Mouse (Mus musculus): ENCODE data around the gene Knl1. TPM values are rescaled to one million over a fixed set of nuclear protein-coding genes. Genes with fewer than 3 reads are reported as not detected.

Knl1 gene
- polyA plus RNA-seq (2014; fragmentation: Nextera tagmentation; extraction: Ambion mirVana), result 25.6 and 29.5 TPM in 2 replicates

GRCm38 (mm10) chr2:119046649-119047611 is at the start of gene Knl1:
TSS of gene Knl1 (plus strand) at chr2:119047119.
- Histone ChIP-seq H3K36me3 (ENCODE audit: control insufficient read depth, insufficient read depth, low read length) (no peaks in the 10 kb centered on the region), H3K4me1 (ENCODE audit: control insufficient read depth in 2 of 2, insufficient read depth in 2 of 2, low read length in 2 of 2) (peaks cover 0 to 7% of the 10 kb centered on the region in 2 experiments; a peak in 2 of 4 replicates), H3K27me3 (ENCODE audit: control insufficient read depth, insufficient read depth, low read length) (no peaks in the 10 kb centered on the region), H3K9ac (ENCODE audit: low read length) (peak within 1 kb of the TSS; percentile 88), H3K4me3 (ENCODE audit: control insufficient read depth in 1 of 2, insufficient read depth in 1 of 2, low read depth in 1 of 2, low read length in 2 of 2) (peak within 1 kb of the TSS; percentile 56 to 87), H3K4me2 (ENCODE audit: low read length) (peak within 1 kb of the TSS; percentile 71), H3K27ac (replicated peaks in 1 of 2; ENCODE audit: control insufficient read depth in 1 of 2, insufficient read depth in 1 of 2, low read depth in 2 of 2, low read length in 2 of 2) (peak within 1 kb of the TSS; percentile 62 to 88), H3K9me3 (ENCODE audit: control insufficient read depth, low read length) (no peaks in the 10 kb centered on the region)
- peak; percentile 95 for ATAC-seq (ENCODE audit: insufficient number of reproducible peaks, insufficient read depth, low FRiP score, low read depth)
- WGBS, result 2% methylated on average over 73 of the region's 77 CpGs

GRCm38 (mm10) chr2:118998115-118998866 is 48.6 kb upstream of the Knl1 start:
- no peak overlapping the region for H3K9ac ChIP-seq (ENCODE audit: low read length)
- 53% methylated on average over 6 of the region's 6 CpGs for WGBS
- H3K4me2 ChIP-seq (ENCODE audit: low read length), result no peak overlapping the region
- H3K36me3 ChIP-seq (ENCODE audit: control insufficient read depth, insufficient read depth, low read length), result no peaks in the 10 kb centered on the region
- no peaks in the 10 kb centered on the region for H3K4me1 ChIP-seq (ENCODE audit: control insufficient read depth in 2 of 2, insufficient read depth in 2 of 2, low read length in 2 of 2)
- H3K4me3 ChIP-seq (ENCODE audit: control insufficient read depth in 1 of 2, insufficient read depth in 1 of 2, low read depth in 1 of 2, low read length in 2 of 2), result no peak overlapping the region
- H3K27me3 ChIP-seq (ENCODE audit: control insufficient read depth, insufficient read depth, low read length), result peaks cover 8% of the 10 kb centered on the region
- H3K9me3 ChIP-seq (ENCODE audit: control insufficient read depth, low read length), result no peaks in the 10 kb centered on the region
- no peak for ATAC-seq (ENCODE audit: insufficient number of reproducible peaks, insufficient read depth, low FRiP score, low read depth)
- H3K27ac ChIP-seq (replicated peaks in 1 of 2; ENCODE audit: control insufficient read depth in 1 of 2, insufficient read depth in 1 of 2, low read depth in 2 of 2, low read length in 2 of 2), result no peak overlapping the region

GRCm38 (mm10) chr2:118999025-118999639 is 47.8 kb upstream of the Knl1 start:
- no peak for ATAC-seq (ENCODE audit: insufficient number of reproducible peaks, insufficient read depth, low FRiP score, low read depth)
- Histone ChIP-seq H3K4me1 (ENCODE audit: control insufficient read depth in 2 of 2, insufficient read depth in 2 of 2, low read length in 2 of 2) (no peaks in the 10 kb centered on the region), H3K36me3 (ENCODE audit: control insufficient read depth, insufficient read depth, low read length) (no peaks in the 10 kb centered on the region), H3K9me3 (ENCODE audit: control insufficient read depth, low read length) (no peaks in the 10 kb centered on the region), H3K27ac (replicated peaks in 1 of 2; ENCODE audit: control insufficient read depth in 1 of 2, insufficient read depth in 1 of 2, low read depth in 2 of 2, low read length in 2 of 2) (no peak overlapping the region), H3K27me3 (ENCODE audit: control insufficient read depth, insufficient read depth, low read length) (peaks cover 8% of the 10 kb centered on the region), H3K9ac (ENCODE audit: low read length) (no peak overlapping the region), H3K4me2 (ENCODE audit: low read length) (no peak overlapping the region), H3K4me3 (ENCODE audit: control insufficient read depth in 1 of 2, insufficient read depth in 1 of 2, low read depth in 1 of 2, low read length in 2 of 2) (no peak overlapping the region)
- 76% methylated on average over 3 of the region's 3 CpGs for WGBS

GRCm38 (mm10) chr2:119006886-119007285 is 40.0 kb upstream of the Knl1 start:
- Histone ChIP-seq H3K36me3 (ENCODE audit: control insufficient read depth, insufficient read depth, low read length) (no peaks in the 10 kb centered on the region), H3K9ac (ENCODE audit: low read length) (no peak overlapping the region), H3K9me3 (ENCODE audit: control insufficient read depth, low read length) (no peaks in the 10 kb centered on the region), H3K4me2 (ENCODE audit: low read length) (no peak overlapping the region), H3K27me3 (ENCODE audit: control insufficient read depth, insufficient read depth, low read length) (no peaks in the 10 kb centered on the region), H3K4me3 (ENCODE audit: control insufficient read depth in 1 of 2, insufficient read depth in 1 of 2, low read depth in 1 of 2, low read length in 2 of 2) (no peak overlapping the region), H3K27ac (replicated peaks in 1 of 2; ENCODE audit: control insufficient read depth in 1 of 2, insufficient read depth in 1 of 2, low read depth in 2 of 2, low read length in 2 of 2) (no peak overlapping the region), H3K4me1 (ENCODE audit: control insufficient read depth in 2 of 2, insufficient read depth in 2 of 2, low read length in 2 of 2) (no peaks in the 10 kb centered on the region)
- 69% methylated on average over 7 of the region's 7 CpGs for WGBS
- ATAC-seq (ENCODE audit: insufficient number of reproducible peaks, insufficient read depth, low FRiP score, low read depth), result no peak

- H3K27ac ChIP-seq (replicated peaks in 1 of 2; ENCODE audit: control insufficient read depth in 1 of 2, insufficient read depth in 1 of 2, low read depth in 2 of 2, low read length in 2 of 2), result no peak overlapping the region
- H3K9ac ChIP-seq (ENCODE audit: low read length), result no peak overlapping the region
- no peaks in the 10 kb centered on the region for H3K36me3 ChIP-seq (ENCODE audit: control insufficient read depth, insufficient read depth, low read length)
- H3K4me2 ChIP-seq (ENCODE audit: low read length), result no peak overlapping the region
- ATAC-seq (ENCODE audit: insufficient number of reproducible peaks, insufficient read depth, low FRiP score, low read depth), result no peak
- no peak overlapping the region for H3K4me3 ChIP-seq (ENCODE audit: control insufficient read depth in 1 of 2, insufficient read depth in 1 of 2, low read depth in 1 of 2, low read length in 2 of 2)
- H3K4me1 ChIP-seq (ENCODE audit: control insufficient read depth in 2 of 2, insufficient read depth in 2 of 2, low read length in 2 of 2), result no peaks in the 10 kb centered on the region
- no peaks in the 10 kb centered on the region for H3K9me3 ChIP-seq (ENCODE audit: control insufficient read depth, low read length)
- 86% methylated on average over 2 of the region's 2 CpGs for WGBS
- no peaks in the 10 kb centered on the region for H3K27me3 ChIP-seq (ENCODE audit: control insufficient read depth, insufficient read depth, low read length)
Measured at GRCm38 (mm10) chr2:119009376-119009775, 37.5 kb upstream of the Knl1 start.

- Histone ChIP-seq H3K4me3 (ENCODE audit: control insufficient read depth in 1 of 2, insufficient read depth in 1 of 2, low read depth in 1 of 2, low read length in 2 of 2) (no peak overlapping the region), H3K4me1 (ENCODE audit: control insufficient read depth in 2 of 2, insufficient read depth in 2 of 2, low read length in 2 of 2) (peaks cover 9 to 20% of the 10 kb centered on the region in 2 experiments), H3K9ac (ENCODE audit: low read length) (no peak overlapping the region), H3K9me3 (ENCODE audit: control insufficient read depth, low read length) (0 out of 2 replicates have a peak, but pooled peaks cover 3% of the 10 kb centered on the region), H3K36me3 (ENCODE audit: control insufficient read depth, insufficient read depth, low read length) (peaks cover 23% of the 10 kb centered on the region), H3K27ac (replicated peaks in 1 of 2; ENCODE audit: control insufficient read depth in 1 of 2, insufficient read depth in 1 of 2, low read depth in 2 of 2, low read length in 2 of 2) (peak overlapping the region in 1 of 2 experiments; percentile 65; a peak in 1 of 4 replicates), H3K27me3 (ENCODE audit: control insufficient read depth, insufficient read depth, low read length) (no peaks in the 10 kb centered on the region), H3K4me2 (ENCODE audit: low read length) (no peak overlapping the region)
- WGBS, result 65% methylated on average over 7 of the region's 7 CpGs
- no peak for ATAC-seq (ENCODE audit: insufficient number of reproducible peaks, insufficient read depth, low FRiP score, low read depth)
Measured at GRCm38 (mm10) chr2:119014989-119015388, 31.9 kb upstream of the Knl1 start.

- Histone ChIP-seq H3K36me3 (ENCODE audit: control insufficient read depth, insufficient read depth, low read length) (peaks cover 30% of the 10 kb centered on the region), H3K4me1 (ENCODE audit: control insufficient read depth in 2 of 2, insufficient read depth in 2 of 2, low read length in 2 of 2) (peaks cover 9 to 20% of the 10 kb centered on the region in 2 experiments), H3K9me3 (ENCODE audit: control insufficient read depth, low read length) (0 out of 2 replicates have a peak, but pooled peaks cover 3% of the 10 kb centered on the region), H3K27ac (replicated peaks in 1 of 2; ENCODE audit: control insufficient read depth in 1 of 2, insufficient read depth in 1 of 2, low read depth in 2 of 2, low read length in 2 of 2) (peak overlapping the region in 1 of 2 experiments; percentile 65; a peak in 2 of 4 replicates), H3K9ac (ENCODE audit: low read length) (no peak overlapping the region; the same call in 1 of the 2 replicates), H3K4me3 (ENCODE audit: control insufficient read depth in 1 of 2, insufficient read depth in 1 of 2, low read depth in 1 of 2, low read length in 2 of 2) (no peak overlapping the region), H3K4me2 (ENCODE audit: low read length) (peak overlapping the region; percentile 37), H3K27me3 (ENCODE audit: control insufficient read depth, insufficient read depth, low read length) (no peaks in the 10 kb centered on the region)
- 30% methylated on average over 12 of the region's 12 CpGs for WGBS
- no peak for ATAC-seq (ENCODE audit: insufficient number of reproducible peaks, insufficient read depth, low FRiP score, low read depth)
Measured at GRCm38 (mm10) chr2:119015604-119016180, 31.2 kb upstream of the Knl1 start.
